Mouse (Mus musculus): ENCODE results near the gene Gm6169. TPM values are rescaled to one million over a fixed set of nuclear protein-coding genes. Genes with fewer than 3 reads are reported as not detected.
"Not testable (repeated sequence)": the region's sequence is repeated elsewhere in the genome, so short reads cannot be mapped to it uniquely, and the experiment has no call there.

Gm6169 gene
- polyA plus RNA-seq, 3 experiments from 2014 or later = 2.7 to 8.8 (median 6.8) TPM

- no peak for ATAC-seq
Measured at GRCm38 (mm10) chr13:97068151-97068550, 30.9 kb downstream of the Gm6169 start.

DNA sequence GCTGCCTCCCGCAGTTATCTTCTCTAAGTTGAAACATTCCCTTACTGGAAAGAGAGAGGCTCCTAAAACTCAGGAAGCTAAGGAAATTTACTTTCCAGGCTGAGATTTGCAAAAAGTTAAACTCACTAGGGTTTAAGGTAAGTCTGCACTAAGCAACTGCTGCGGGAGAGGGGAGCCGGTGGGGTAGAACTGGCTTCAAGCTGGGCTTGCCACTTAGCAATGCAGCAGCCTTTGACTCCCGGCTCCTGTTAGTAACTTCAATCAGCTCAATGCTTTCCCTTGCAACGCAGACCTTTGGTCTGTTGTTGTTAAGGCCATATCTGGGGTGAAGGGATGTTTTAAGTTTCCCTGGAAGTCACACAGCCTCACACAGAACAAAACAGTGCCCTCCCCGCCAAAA lies 31.3 kb downstream of the Gm6169 start:
- no peak for ATAC-seq

DNA sequence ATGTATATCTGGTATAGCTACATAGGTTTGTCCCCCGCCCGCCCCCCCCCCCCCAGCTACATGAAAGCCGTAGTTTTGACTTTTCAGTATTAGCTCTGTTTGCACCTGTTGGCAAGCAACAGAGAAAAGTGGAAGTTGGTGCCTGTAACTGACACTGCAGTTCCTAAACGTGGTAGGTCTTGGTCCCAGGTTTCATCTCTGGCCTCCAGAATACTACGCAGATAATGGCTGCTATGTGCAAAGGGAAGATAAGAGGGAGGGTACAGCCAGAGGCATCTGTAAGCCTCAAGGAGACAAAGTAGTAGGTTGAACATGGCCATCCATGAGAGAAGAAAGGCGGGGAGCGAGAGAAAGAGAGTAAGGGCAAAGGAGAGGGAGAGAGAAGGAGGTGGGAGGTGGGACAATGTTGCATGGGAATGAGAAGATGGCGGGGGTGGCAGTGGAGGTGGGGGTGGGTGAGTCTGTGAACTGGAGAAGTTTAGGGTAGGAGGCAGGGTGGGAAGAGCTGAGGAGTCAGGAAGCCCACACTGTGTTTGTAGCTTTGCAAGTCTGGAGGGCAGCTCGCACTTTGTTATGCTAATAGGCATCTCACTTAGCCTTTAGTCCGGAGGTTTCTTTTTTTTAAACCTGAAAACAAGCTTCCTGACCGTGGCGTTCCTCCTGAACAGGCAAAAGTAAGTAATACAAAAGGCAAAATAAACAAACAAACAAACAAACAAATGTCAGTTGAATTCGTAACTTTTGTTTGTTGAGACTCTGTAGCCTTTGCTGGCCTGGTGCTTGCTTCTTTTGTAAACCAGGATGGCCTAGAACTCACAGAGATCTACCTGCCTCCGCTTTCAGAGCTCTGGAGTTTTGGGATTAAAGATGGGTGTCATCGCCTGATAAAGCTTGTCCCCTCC lies 32.1 kb downstream of the Gm6169 start, which contains the start of gene Fam169a:
Fam169a (plus strand) TSS at position 638 of the 902 bp plus-strand sequence.
- no peak for ATAC-seq

DNA sequence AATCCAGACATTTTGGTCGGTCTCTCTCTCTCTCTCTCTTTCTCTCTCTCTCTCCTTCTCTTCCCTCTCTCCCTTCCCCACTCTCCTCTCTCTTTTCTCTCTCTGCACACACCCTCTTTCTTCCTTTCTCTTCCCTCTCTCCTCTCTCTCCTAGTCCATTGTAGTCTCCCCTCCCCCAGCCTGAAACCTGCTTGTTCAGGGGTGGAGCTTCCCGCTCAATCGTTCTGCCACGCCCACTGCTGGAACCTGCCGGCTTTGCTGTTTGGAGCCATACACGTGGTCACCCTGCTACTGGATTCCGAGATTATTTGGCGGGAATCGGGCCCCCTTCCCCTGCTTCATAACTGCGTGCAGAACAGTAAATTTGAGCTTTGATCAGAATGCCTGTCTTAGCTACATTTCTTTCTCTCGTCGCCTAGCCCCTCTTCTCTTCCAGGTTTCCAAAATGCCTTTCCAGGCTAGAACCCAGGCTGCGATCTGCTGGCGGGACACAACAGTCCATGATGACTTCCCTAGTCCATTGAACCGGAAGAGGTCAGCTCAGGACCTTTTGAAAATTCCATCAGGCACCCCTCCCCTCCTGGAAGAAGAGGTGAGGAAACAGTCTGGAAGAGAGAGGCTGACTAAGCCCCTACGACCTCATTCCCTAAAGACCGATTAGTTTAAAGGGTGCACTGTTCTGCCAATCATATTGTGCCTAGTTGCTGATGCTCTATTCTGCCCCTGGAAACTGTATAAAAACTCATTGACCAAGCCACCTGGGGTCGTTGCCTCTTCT lies 34.0 kb downstream of the Gm6169 start:
- ATAC-seq = not testable (repeated sequence)

DNA sequence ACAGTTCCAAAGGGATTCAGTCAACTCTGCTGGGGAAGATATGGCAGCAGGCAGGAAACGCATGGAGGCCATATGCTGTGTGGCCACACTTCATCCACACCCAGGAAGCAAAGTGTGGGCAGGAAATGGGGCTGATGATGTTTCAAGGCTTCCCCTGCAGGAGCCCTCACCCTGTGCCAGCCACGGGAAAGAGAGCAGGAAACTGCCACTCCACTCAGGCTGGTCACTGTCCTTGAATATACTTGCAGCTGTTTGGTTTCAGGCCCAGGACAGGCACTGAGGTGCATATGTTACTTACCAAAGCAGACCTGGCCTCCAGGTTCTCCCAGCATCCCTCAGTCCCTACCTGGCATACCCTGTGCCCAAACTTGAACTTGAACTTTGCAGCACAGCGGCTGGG lies 34.6 kb downstream of the Gm6169 start:
- ATAC-seq = no peak

DNA sequence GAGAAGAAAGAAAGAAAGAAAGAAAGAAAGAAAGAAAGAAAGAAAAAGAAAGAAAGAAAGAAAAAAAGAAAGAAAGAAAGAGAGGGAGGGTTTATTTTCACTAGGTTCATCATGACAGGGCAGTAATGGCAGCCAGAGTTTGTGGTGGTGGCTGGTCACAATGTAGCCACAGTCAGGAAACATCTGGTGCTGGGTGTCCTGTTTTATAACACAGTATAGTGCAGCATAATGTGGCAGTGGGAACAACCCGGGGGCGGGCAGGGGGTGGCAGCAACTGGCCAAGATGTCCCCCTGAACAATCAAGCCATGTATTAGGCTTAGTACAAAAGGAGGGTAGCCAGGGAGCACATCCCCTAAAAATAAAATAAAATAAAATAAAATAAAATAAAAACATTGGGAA lies 35.6 kb downstream of the Gm6169 start:
- no peak for ATAC-seq

- ATAC-seq = no peak
Measured at GRCm38 (mm10) chr13:97062151-97062550, 36.9 kb downstream of the Gm6169 start.

- ATAC-seq = no peak
Measured at GRCm38 (mm10) chr13:97060331-97060730, 38.7 kb downstream of the Gm6169 start.

DNA sequence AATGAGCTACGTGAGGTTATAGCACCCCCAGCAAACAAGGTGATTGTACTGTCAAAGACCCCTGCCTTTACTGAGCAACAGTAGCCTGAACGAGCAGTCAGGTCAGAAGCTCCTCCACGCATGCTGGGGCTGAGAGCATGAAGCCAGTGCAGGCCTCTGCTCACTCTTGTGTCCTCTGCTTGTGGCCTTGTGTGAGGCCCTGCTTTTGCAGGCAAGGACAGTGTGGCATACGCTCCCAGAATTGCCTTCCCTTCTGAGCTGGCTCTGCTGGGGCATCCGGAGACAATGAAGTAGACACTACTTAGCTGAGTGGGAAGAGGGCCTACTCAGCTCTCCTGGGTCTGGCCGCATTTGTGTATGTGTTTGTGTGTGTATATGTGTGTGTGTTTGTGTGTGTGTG lies 39.3 kb downstream of the Gm6169 start:
- no peak for ATAC-seq

GRCm38 (mm10) chr13:97057817-97058216 lies 41.2 kb downstream of the Gm6169 start:
- ATAC-seq = no peak

GRCm38 (mm10) chr13:97053844-97054243 lies 45.2 kb downstream of the Gm6169 start:
- no peak for ATAC-seq

DNA sequence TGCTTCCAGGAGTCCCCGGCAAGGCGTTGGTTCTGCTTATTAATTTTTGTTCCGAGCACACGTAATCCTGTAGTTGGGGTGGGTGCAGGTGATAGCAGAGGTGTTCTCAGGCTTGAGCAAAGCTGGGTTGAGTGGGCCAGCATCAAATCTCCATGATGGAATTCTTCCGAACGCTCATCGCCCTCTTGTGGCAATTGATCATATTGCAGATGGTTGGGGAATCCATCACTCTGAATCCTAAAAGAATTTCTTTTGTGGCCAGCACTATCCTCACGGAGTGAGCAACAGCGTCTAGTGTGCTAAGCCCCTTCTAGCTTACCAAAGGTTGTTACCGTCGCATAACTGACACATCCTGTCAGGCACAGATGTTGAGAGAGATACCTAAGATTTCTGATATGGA lies 46.4 kb downstream of the Gm6169 start:
- ATAC-seq = no peak

DNA sequence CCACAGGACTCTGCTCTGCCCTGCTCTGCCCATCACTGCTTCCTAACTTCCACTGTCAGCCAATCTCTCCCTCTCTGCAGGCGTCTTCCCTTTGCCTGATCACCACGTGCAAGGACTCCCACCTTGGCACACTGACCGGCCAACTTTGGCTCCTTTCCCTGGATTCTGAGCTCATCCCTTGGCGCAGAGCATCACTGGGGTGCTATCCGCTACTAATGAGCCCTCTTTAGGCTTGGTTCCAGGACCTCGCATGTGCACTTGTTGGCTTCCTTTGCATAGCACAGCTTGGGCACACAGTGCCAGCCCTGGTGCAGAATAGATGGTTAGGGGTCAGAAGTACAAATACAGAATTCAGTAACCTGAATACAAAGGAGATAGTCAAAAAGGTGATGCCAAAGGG lies 47.9 kb downstream of the Gm6169 start:
- ATAC-seq = no peak

Other genes starting within 250 kb of the Gm6169 start
- gene Gcnt4, start 174.5 kb downstream of the Gm6169 start, polyA plus RNA-seq (2017; shearing (Covaris generic)) = under 1 TPM in 1 of 3 experiments, not detected in 2; 0.09 TPM
- gene 1700029F12Rik, start 64.9 kb downstream of the Gm6169 start, polyA plus RNA-seq (2017; shearing (Covaris generic)) = not detected
- gene Fam169a, start 32.0 kb downstream of the Gm6169 start, polyA plus RNA-seq (2017; shearing (Covaris generic)) = under 1 TPM; 0.23 to 0.75 (median 0.37) TPM
- gene Gfm2, start 38.7 kb upstream of the Gm6169 start, polyA plus RNA-seq (2017; shearing (Covaris generic)) = 10 to 100 TPM; 32.8 to 50.8 (median 46.4) TPM
- 100 to 1,000 TPM; 126 to 177 (median 127) TPM for gene Nsa2, start 38.7 kb upstream of the Gm6169 start, polyA plus RNA-seq (2017; shearing (Covaris generic))
- gene Hexb, start 99.1 kb upstream of the Gm6169 start, polyA plus RNA-seq (2017; shearing (Covaris generic)) = 100 to 1,000 TPM in 1 of 3 experiments, 10 to 100 TPM in 2; 58.3 to 103 (median 64.1) TPM
- 1 to 10 TPM; 1.7 to 4.6 (median 3.3) TPM for gene Enc1, start 141.9 kb upstream of the Gm6169 start, polyA plus RNA-seq (2017; shearing (Covaris generic))

All from inflammation-experienced regulatory T-cells, adult 6 months (primary cell).